Mouse (Mus musculus): ENCODE results near the gene Gm10197.

- TF ChIP-seq GATA1 (IDR thresholded peaks at IDR 0.05; ENCODE audit: low read length) (no peak), TAL1 (IDR thresholded peaks at IDR 0.05; ENCODE audit: low read length) (no peak)
These were observed 11.2 kb downstream of the Gm10197 start for GRCm38 (mm10) chr19:53360265-53360958.

Data from erythroblast, embryonic 14.5 days (primary cell).